In genomic region chr3:61255643-61256042, GRCm38 (mm10) we compare ENCODE assay signal across 14 mouse cellular contexts.
"Had no signal": no experiment of that assay in that cellular context is flagged by ENCODE, and none has a peak within 500 bp of the region (broad histone marks: within the 10 kb centered on the region; RNA-seq: fewer than 3 reads in every experiment).

No protein-coding gene starts in this region.

- H3K36me3 ChIP-seq: lung, embryonic 15.5 days; midbrain, embryonic 10.5 days; midbrain, embryonic 12.5 days; neural tube, embryonic 12.5 days; stomach, embryonic 15.5 days had no signal

- H3K9me3 ChIP-seq: lung, embryonic 15.5 days; midbrain, embryonic 10.5 days; midbrain, embryonic 12.5 days; neural tube, embryonic 12.5 days; stomach, embryonic 15.5 days had no signal

- DNase-seq: liver, postnatal 0 days; lung, adult 2 months; lung, postnatal 4 days; right cerebral cortex, postnatal 14 days; thymus, adult 2 months; thymus, postnatal 25 days; thymus, postnatal 4 days had no signal

- ATAC-seq: liver, postnatal 0 days; lung, postnatal 0 days had no signal

- H3K27ac ChIP-seq: lung, embryonic 15.5 days; midbrain, embryonic 10.5 days; midbrain, embryonic 12.5 days; neural tube, embryonic 12.5 days; stomach, embryonic 15.5 days; stomach, postnatal 0 days had no signal

- H3K27me3 ChIP-seq: lung, embryonic 15.5 days; midbrain, embryonic 12.5 days; neural tube, embryonic 12.5 days; stomach, embryonic 15.5 days had no signal

- H3K9ac ChIP-seq: liver, postnatal 0 days; lung, embryonic 15.5 days; midbrain, embryonic 12.5 days; neural tube, embryonic 12.5 days; stomach, embryonic 15.5 days had no signal

- H3K4me1 ChIP-seq: lung, embryonic 15.5 days; midbrain, embryonic 10.5 days; midbrain, embryonic 12.5 days; neural tube, embryonic 12.5 days; stomach, embryonic 15.5 days had no signal

- H3K4me3 ChIP-seq: lung, embryonic 15.5 days; midbrain, embryonic 10.5 days; midbrain, embryonic 12.5 days; neural tube, embryonic 12.5 days; stomach, embryonic 15.5 days had no signal

- H3K4me2 ChIP-seq: lung, embryonic 15.5 days; midbrain, embryonic 12.5 days; neural tube, embryonic 12.5 days; stomach, embryonic 15.5 days had no signal
